22 mouse cellular contexts compared by ENCODE assay signal in the genomic region with DNA sequence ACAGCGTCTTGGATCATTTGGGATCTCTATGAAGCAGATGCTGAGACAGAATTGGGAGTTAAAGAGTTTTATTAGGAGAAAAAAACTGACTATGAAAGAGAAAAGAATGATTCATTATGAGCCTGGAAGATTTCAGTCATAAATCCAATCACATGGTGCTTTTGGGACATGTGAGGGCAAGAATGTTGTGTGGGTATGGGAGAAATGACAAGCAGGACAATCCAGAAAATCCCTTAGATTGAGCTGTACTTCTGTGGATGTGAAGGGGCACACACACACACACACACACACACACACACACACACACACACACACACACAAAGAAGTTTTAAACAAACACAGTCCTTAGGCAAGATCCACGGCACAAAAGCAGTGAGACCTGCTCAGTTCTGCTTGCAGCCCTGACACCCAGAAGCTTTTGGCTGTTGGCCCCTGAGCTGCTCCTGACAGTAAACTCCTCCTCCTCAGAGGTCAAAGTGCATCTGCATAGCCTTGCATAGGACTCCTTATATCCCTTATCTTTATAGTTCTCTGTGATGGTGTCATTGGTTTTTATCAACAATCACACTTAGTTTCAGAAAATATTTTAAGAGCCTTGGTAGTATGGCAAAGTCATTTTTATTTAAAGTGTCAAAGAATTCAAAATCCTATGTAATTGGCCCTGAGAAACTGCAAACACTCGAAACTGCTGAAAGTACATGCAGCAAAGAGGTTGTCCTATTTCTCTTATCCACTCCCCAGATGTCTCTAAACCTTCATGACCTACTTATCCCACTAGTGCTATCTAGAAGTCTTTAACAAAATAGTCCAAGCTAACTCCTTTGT.
DNase-seq lines count a peak whose midpoint lies in the region; ATAC-seq and TF ChIP-seq lines count a peak whose summit lies in the region.
"Had no signal": no experiment of that assay in that cellular context is flagged by ENCODE, and none has a peak within 500 bp of the region (broad histone marks: within the 10 kb centered on the region; RNA-seq: fewer than 3 reads in every experiment).

No protein-coding gene starts in this region.

- H3K4me2 ChIP-seq in kidney, embryonic 14.5 days (replicated peaks; ENCODE audit: low read depth, low read length): no peak overlapping the region
- no peak overlapping the region for H3K4me2 ChIP-seq in stomach, embryonic 15.5 days
- H3K4me2 ChIP-seq in stomach, postnatal 0 days (replicated peaks; ENCODE audit: low read depth): no peak overlapping the region
- H3K4me2 ChIP-seq in intestine, embryonic 15.5 days (replicated peaks): no peak overlapping the region
- H3K4me2 ChIP-seq: embryonic facial prominence, embryonic 13.5 days; heart, embryonic 13.5 days; hindbrain, embryonic 15.5 days had no signal

- no peak overlapping the region for H3K9ac ChIP-seq in kidney, embryonic 14.5 days (ENCODE audit: low read depth, low read length)
- no peak overlapping the region for H3K9ac ChIP-seq in stomach, embryonic 15.5 days
- H3K9ac ChIP-seq in stomach, postnatal 0 days (ENCODE audit: low read length): no peak overlapping the region
- H3K9ac ChIP-seq in intestine, embryonic 15.5 days: no peak overlapping the region
- H3K9ac ChIP-seq in heart, adult 2 months (ENCODE audit: low read depth, low read length): no peak overlapping the region
- H3K9ac ChIP-seq: embryonic facial prominence, embryonic 13.5 days; heart, embryonic 13.5 days; hindbrain, embryonic 15.5 days had no signal

- TF ChIP-seq POLR2A in heart, adult 2 months (IDR thresholded peaks at IDR 0.05; ENCODE audit: insufficient read depth, low read depth, low read length): no peak

- no peak for TF ChIP-seq EP300 in stomach, postnatal 0 days (optimal IDR thresholded peaks at IDR 0.05)
- TF ChIP-seq EP300 in heart, adult 2 months (IDR thresholded peaks at IDR 0.05; ENCODE audit: insufficient read depth, low read depth, low read length): no peak

- H3K4me1 ChIP-seq in kidney, embryonic 14.5 days (ENCODE audit: control insufficient read depth, insufficient read depth, low read length): no peaks in the 10 kb centered on the region
- no peaks in the 10 kb centered on the region for H3K4me1 ChIP-seq in stomach, embryonic 15.5 days
- H3K4me1 ChIP-seq in stomach, postnatal 0 days (replicated peaks; ENCODE audit: control insufficient read depth, insufficient read depth): no peaks in the 10 kb centered on the region
- no peaks in the 10 kb centered on the region for H3K4me1 ChIP-seq in intestine, embryonic 15.5 days (replicated peaks)
- no peaks in the 10 kb centered on the region for H3K4me1 ChIP-seq in heart, adult 2 months (ENCODE audit: control insufficient read depth, insufficient read depth, low read length)
- H3K4me1 ChIP-seq: embryonic facial prominence, embryonic 13.5 days; heart, embryonic 13.5 days; hindbrain, embryonic 15.5 days had no signal

- H3K27ac ChIP-seq in kidney, embryonic 14.5 days (ENCODE audit: low read depth, low read length): no peak overlapping the region
- no peak overlapping the region for H3K27ac ChIP-seq in stomach, embryonic 15.5 days
- H3K27ac ChIP-seq in stomach, postnatal 0 days (replicated peaks): no peak overlapping the region
- H3K27ac ChIP-seq in intestine, embryonic 15.5 days: no peak overlapping the region
- H3K27ac ChIP-seq in heart, adult 2 months: no peak overlapping the region
- H3K27ac ChIP-seq: embryonic facial prominence, embryonic 13.5 days; heart, embryonic 13.5 days; hindbrain, embryonic 15.5 days had no signal

- H3K79me2 ChIP-seq in heart, adult 2 months (replicated peaks; ENCODE audit: control insufficient read depth, insufficient read depth, low read length): no peaks in the 10 kb centered on the region

- ATAC-seq in kidney, embryonic 14.5 days (ENCODE audit: low FRiP score, low TSS enrichment): 0 out of 2 replicates have a peak, but pooled peaks have one; percentile 55
- ATAC-seq in stomach, embryonic 15.5 days (ENCODE audit: insufficient read depth, low FRiP score, low read depth): peak; percentile 27; the same call in 1 of the 2 replicates
- ATAC-seq in stomach, postnatal 0 days (ENCODE audit: low FRiP score, low TSS enrichment): no peak
- peak; percentile 99 for ATAC-seq in intestine, embryonic 15.5 days
- ATAC-seq: activated CD4-positive, CD25-positive, alpha-beta regulatory T cell, adult 4 months; forebrain, embryonic 14.5 days; inflammation-experienced regulatory T-cells, adult 6 months; Patski had no signal

- H3K36me3 ChIP-seq in kidney, embryonic 14.5 days (ENCODE audit: control insufficient read depth, insufficient read depth, low read length): no peaks in the 10 kb centered on the region
- no peaks in the 10 kb centered on the region for H3K36me3 ChIP-seq in stomach, embryonic 15.5 days
- H3K36me3 ChIP-seq in stomach, postnatal 0 days (ENCODE audit: control insufficient read depth, insufficient read depth, low read length): no peaks in the 10 kb centered on the region
- no peaks in the 10 kb centered on the region for H3K36me3 ChIP-seq in intestine, embryonic 15.5 days
- no peaks in the 10 kb centered on the region for H3K36me3 ChIP-seq in heart, adult 2 months (ENCODE audit: control insufficient read depth, insufficient read depth, low read length)
- H3K36me3 ChIP-seq: embryonic facial prominence, embryonic 13.5 days; heart, embryonic 13.5 days; hindbrain, embryonic 15.5 days had no signal

- no peak overlapping the region for H3K4me3 ChIP-seq in kidney, embryonic 14.5 days (ENCODE audit: low read length)
- H3K4me3 ChIP-seq in stomach, embryonic 15.5 days (replicated peaks): no peak overlapping the region
- H3K4me3 ChIP-seq in stomach, postnatal 0 days (ENCODE audit: low read depth, low read length): no peak overlapping the region
- H3K4me3 ChIP-seq in intestine, embryonic 15.5 days (replicated peaks): no peak overlapping the region
- no peak overlapping the region for H3K4me3 ChIP-seq in heart, adult 2 months
- H3K4me3 ChIP-seq: embryonic facial prominence, embryonic 13.5 days; heart, embryonic 13.5 days; hindbrain, embryonic 15.5 days had no signal

- no peaks in the 10 kb centered on the region for H3K9me3 ChIP-seq in kidney, embryonic 14.5 days (ENCODE audit: control insufficient read depth, low read length)
- H3K9me3 ChIP-seq in stomach, embryonic 15.5 days: no peaks in the 10 kb centered on the region
- no peaks in the 10 kb centered on the region for H3K9me3 ChIP-seq in stomach, postnatal 0 days (ENCODE audit: control insufficient read depth, low read length)
- no peaks in the 10 kb centered on the region for H3K9me3 ChIP-seq in intestine, embryonic 15.5 days
- H3K9me3 ChIP-seq: embryonic facial prominence, embryonic 13.5 days; heart, embryonic 13.5 days; hindbrain, embryonic 15.5 days had no signal

- DNase-seq in kidney, postnatal 4 days: no peak
- no peak for DNase-seq in stomach, postnatal 0 days (ENCODE audit: low spot score)
- DNase-seq in yolk sac, embryonic 10.5 days (ENCODE audit: low spot score): peak; percentile 15
- no peak for DNase-seq in heart, adult 2 months
- DNase-seq in c-Kit-positive CD71-positive TER-119-positive erythroid progenitor cells, embryonic 14.5 days (ENCODE audit: low spot score): no peak
- DNase-seq: adrenal gland, postnatal 14 days; cerebellum, adult 18-20 months; cerebellum, adult 9-11 months; cerebellum, postnatal 36 days; gastrocnemius, postnatal 14 days; heart, postnatal 36 days had no signal

- 46% methylated on average over 3 of the region's 3 CpGs for WGBS in kidney, embryonic 14.5 days
- WGBS in stomach, embryonic 15.5 days: 40% methylated on average over 3 of the region's 3 CpGs
- 33% methylated on average over 3 of the region's 3 CpGs for WGBS in stomach, postnatal 0 days
- 34% methylated on average over 3 of the region's 3 CpGs for WGBS in intestine, embryonic 15.5 days
- 47% methylated on average over 3 of the region's 3 CpGs for WGBS in heart, adult 2 months

- TF ChIP-seq CTCF in stomach, postnatal 0 days (IDR thresholded peaks at IDR 0.05; ENCODE audit: low read depth): no peak
- no peak for TF ChIP-seq CTCF in heart, adult 2 months (IDR thresholded peaks at IDR 0.05)

- no peaks in the 10 kb centered on the region for H3K27me3 ChIP-seq in kidney, embryonic 14.5 days (ENCODE audit: control insufficient read depth, insufficient read depth, low read length)
- no peaks in the 10 kb centered on the region for H3K27me3 ChIP-seq in stomach, embryonic 15.5 days (replicated peaks)
- no peaks in the 10 kb centered on the region for H3K27me3 ChIP-seq in stomach, postnatal 0 days (ENCODE audit: control insufficient read depth, insufficient read depth, low read length)
- H3K27me3 ChIP-seq in intestine, embryonic 15.5 days (replicated peaks): no peaks in the 10 kb centered on the region
- no peaks in the 10 kb centered on the region for H3K27me3 ChIP-seq in heart, adult 2 months (ENCODE audit: control insufficient read depth, insufficient read depth, low read length)
- H3K27me3 ChIP-seq: CH12.LX; embryonic facial prominence, embryonic 13.5 days; heart, embryonic 13.5 days; hindbrain, embryonic 15.5 days; Patski had no signal

- intact Hi-C loops in heart, adult 2 months (cut with DNase I): no loop called here
